Mouse (Mus musculus) lung, postnatal 0 days (tissue): ENCODE data around the gene Prdm16. TPM values are rescaled to one million over a fixed set of nuclear protein-coding genes. Genes with fewer than 3 reads are reported as not detected.

Experiments
- ATAC-seq: fragments of 200-750 bp; cut with Nextera tagmentation; 2 replicates; pipeline ENCODE4 v1.8.0; 2017; ENCODE audit warnings: moderate library complexity
- DNase-seq: peaks from one replicate; pipeline ENCODE4 v3.0.0-alpha.2; 2016; ENCODE audit warnings: low spot score
- H3K27ac ChIP-seq: fragments of 300-500 bp; sonication (generic); 2 replicates; pipeline ENCODE4 v1.5.1; 2014; ENCODE audit warnings: antibody characterized with exemption, mild to moderate bottlenecking, low read length, mixed read lengths
- H3K27me3 ChIP-seq: fragments of 300-500 bp; sonication (generic); replicated peaks from 2 replicates; pipeline ENCODE4 v1.6.1; 2014; ENCODE audit warnings: low read length, mixed read lengths; ENCODE audit not compliant: insufficient read depth
- H3K36me3 ChIP-seq: fragments of 300-500 bp; sonication (generic); 2 replicates; pipeline ENCODE4 v1.6.1; 2014; ENCODE audit warnings: low read length, mixed read lengths; ENCODE audit not compliant: insufficient read depth
- H3K4me1 ChIP-seq: fragments of 300-500 bp; sonication (generic); 2 replicates; pipeline ENCODE4 v1.6.1; 2014; ENCODE audit warnings: antibody characterized with exemption, low read depth, low read length, mixed read lengths; ENCODE audit not compliant: insufficient read depth
- H3K4me2 ChIP-seq: fragments of 300-500 bp; sonication (generic); replicated peaks from 2 replicates; pipeline ENCODE4 v1.6.1; 2014; ENCODE audit warnings: low read depth, mild to moderate bottlenecking, low read length, moderate library complexity, mixed read lengths
- H3K4me3 ChIP-seq: fragments of 300-500 bp; sonication (generic); 2 replicates; pipeline ENCODE4 v1.5.1; 2014; ENCODE audit warnings: low read depth, low read length
- H3K9ac ChIP-seq: fragments of 300-500 bp; sonication (generic); replicated peaks from 2 replicates; pipeline ENCODE4 v1.6.1; 2014; ENCODE audit warnings: low read depth, mild to moderate bottlenecking
- H3K9me3 ChIP-seq: fragments of 300-500 bp; sonication (generic); 2 replicates; pipeline ENCODE4 v1.6.1; 2016; ENCODE audit warnings: low read length, mixed read lengths
- CTCF ChIP-seq: IDR thresholded peaks from 2 replicates; pipeline ENCODE4 v1.5.1; 2016; ENCODE audit warnings: antibody characterized with exemption, mild to moderate bottlenecking
- EP300 ChIP-seq: IDR thresholded peaks from 2 replicates; pipeline ENCODE4 v1.6.1; 2016; ENCODE audit warnings: antibody characterized with exemption, mild to moderate bottlenecking, control low read depth
- WGBS: fragments of 180-500 bp; shearing (Covaris S2); extraction: QIAGEN DNeasy Blood & Tissue Kit; methylation state at CpG from one replicate; pipeline ENCODE4 v1.1.7; 2014; 5-methylcytosine and 5-hydroxymethylcytosine counted together
- polyA plus RNA-seq: library from polyadenylated mRNA; unstranded; fragments of >200 nt; fragmentation: Nextera tagmentation; extraction: Ambion mirVana; gene quantifications from 2 replicates; pipeline ENCODE4 v1.2.1, GENCODE M21; 2015

The Prdm16 gene
- polyA plus RNA-seq = 15.2 and 19.2 TPM in 2 replicates

DNA sequence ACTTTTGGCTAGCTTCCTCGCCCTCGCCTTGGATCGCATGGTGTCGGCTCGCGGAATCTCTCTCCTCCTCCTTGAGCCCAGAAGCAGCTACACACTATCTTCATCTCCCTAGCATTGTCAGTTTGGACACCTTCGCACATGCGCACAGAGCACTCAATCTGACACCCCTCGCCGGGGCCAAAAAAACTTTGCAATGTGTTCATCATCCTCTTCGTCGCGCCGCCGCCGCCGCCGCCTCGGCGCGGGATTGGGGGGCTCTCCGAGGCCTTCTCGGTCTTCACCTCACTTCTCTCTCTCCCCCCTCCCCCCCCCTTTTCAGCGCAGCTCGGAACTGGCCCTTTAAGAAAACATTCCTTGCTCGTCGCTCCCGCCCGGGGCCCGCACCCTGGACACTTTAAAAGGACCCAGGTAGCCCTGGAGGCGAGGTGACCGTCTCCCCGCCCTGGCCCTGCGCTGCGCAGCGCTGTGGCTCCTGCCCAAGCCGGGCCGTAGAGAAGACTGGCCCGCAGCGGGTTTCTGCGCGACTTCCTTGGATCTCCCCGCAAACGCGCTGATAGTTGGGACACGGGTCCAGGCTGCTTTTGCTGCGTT lies at the start of gene Prdm16:
Gene Prdm16, minus strand, starts transcription at position 153 of the 591 bp plus-strand sequence.
- peak within 1 kb of the TSS; percentile 79 for H3K4me3 ChIP-seq
- DNase-seq (peak; percentile 73), ATAC-seq (peak; percentile 67)
- H3K9ac ChIP-seq = peak within 1 kb of the TSS; percentile 68
- peak within 1 kb of the TSS; percentile 95 for H3K27ac ChIP-seq
- no peaks in the 10 kb centered on the region for H3K9me3 ChIP-seq
- TF ChIP-seq EP300 (no peak), CTCF (no peak)
- WGBS = 1% methylated on average over 47 of the region's 47 CpGs
- H3K36me3 ChIP-seq = no peaks in the 10 kb centered on the region
- peaks cover 51% of the 10 kb centered on the region for H3K27me3 ChIP-seq
- 0 out of 2 replicates have a peak, but pooled peaks cover 2% of the 10 kb centered on the region for H3K4me1 ChIP-seq
- H3K4me2 ChIP-seq = peak within 1 kb of the TSS; percentile 97

DNA sequence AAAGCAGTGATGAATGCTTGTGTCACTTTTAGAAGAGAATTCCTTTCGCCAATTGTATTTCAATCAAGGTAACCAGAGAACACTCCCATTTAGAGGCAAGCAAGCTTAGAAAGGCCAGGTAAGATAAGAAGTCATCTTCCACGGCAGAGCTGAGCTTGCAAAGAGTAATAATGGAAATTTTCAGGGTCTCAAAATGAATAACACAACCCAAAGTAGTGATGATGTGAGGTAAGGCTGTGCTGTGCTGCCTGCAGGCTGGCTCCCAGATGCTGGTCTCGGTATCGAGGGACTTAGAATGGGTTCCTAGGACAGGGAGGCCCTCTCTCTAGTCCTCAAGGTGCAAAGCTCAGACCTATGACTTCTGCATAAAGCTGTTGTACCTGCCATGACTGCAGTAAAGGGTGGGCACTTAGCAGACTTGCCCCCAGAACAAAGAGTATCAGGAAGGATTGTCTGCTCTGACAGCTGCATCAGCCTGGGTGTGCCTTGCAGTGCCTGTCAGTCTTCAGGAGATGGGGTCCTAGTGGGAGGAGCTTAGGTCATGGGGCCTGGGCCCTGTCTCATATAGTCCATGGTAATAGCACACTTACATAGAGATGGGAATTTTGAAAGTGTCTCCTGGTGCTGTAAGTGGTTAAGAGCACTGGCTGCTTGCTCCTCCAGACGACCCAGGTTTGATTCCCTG lies 46.5 kb upstream of the Prdm16 start:
- no peak overlapping the region for H3K9ac ChIP-seq
- ATAC-seq = no peak
- no peaks in the 10 kb centered on the region for H3K27me3 ChIP-seq
- no peak overlapping the region for H3K27ac ChIP-seq
- DNase-seq = no peak
- H3K4me2 ChIP-seq = no peak overlapping the region
- H3K36me3 ChIP-seq = no peaks in the 10 kb centered on the region
- TF ChIP-seq CTCF (no peak), EP300 (no peak)
- H3K4me1 ChIP-seq = no peaks in the 10 kb centered on the region
- H3K4me3 ChIP-seq = no peak overlapping the region
- no peaks in the 10 kb centered on the region for H3K9me3 ChIP-seq
- WGBS = 71% methylated on average over 5 of the region's 5 CpGs

DNA sequence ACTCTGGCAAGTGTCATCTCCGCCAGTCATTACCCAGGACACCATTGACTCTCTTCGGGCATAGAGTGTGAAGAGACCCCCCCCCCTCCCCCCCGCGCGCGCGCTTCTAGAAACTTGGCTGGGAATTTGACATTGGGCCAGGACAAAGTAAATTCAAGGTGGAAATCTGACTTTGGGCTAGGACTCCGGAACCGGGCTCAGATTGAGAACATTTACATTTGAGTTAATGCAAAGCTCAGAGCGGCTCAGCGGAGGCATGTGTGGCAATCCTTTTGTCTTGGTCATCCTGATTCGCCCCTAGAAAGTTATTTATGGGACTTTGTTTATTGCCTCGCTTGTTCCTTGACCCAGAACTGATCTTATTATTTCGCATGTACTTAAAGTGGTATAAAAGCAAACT lies 45.6 kb upstream of the Prdm16 start:
- no peaks in the 10 kb centered on the region for H3K36me3 ChIP-seq
- no peaks in the 10 kb centered on the region for H3K9me3 ChIP-seq
- TF ChIP-seq CTCF (no peak), EP300 (no peak)
- no peaks in the 10 kb centered on the region for H3K4me1 ChIP-seq
- 52% methylated on average over 14 of the region's 14 CpGs for WGBS
- DNase-seq (no peak), ATAC-seq (no peak)
- no peak overlapping the region for H3K4me3 ChIP-seq
- no peak overlapping the region for H3K9ac ChIP-seq
- H3K27me3 ChIP-seq = no peaks in the 10 kb centered on the region
- H3K27ac ChIP-seq = no peak overlapping the region
- H3K4me2 ChIP-seq = no peak overlapping the region

DNA sequence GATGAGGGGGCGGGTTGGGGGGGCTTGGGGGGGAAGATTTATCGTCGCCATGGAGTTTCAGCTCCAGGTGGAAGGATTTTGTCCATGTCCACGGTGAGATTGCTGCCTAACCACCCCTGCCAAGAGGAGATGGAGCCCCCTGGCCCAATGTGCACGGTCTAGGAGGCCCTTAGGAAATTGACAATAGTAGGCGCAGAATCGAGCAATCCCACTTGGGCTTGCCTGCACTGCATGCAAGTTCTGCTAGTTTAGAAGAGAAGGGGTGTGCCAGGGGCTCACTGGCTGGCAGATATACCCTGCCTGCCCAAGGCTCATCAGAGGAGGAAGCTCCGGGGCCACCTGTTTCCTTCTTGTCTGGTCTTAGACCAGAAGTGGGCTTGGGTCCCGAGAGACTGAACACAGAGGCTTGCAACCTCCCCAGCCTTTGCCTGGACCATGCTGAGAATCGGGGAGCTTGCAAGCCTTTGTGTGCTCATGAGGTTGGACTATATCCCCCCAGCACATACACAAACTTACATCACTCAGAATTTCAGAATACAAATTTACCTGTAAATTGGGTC lies 38.8 kb upstream of the Prdm16 start:
- Histone ChIP-seq H3K4me2 (no peak overlapping the region), H3K9me3 (no peaks in the 10 kb centered on the region), H3K4me1 (no peaks in the 10 kb centered on the region), H3K4me3 (no peak overlapping the region), H3K36me3 (no peaks in the 10 kb centered on the region), H3K27ac (no peak overlapping the region), H3K9ac (no peak overlapping the region), H3K27me3 (no peaks in the 10 kb centered on the region; the same call in 1 of the 2 replicates)
- no peak for DNase-seq
- no peak for TF ChIP-seq EP300
- no peak for TF ChIP-seq CTCF
- ATAC-seq = no peak
- 52% methylated on average over 10 of the region's 10 CpGs for WGBS

DNA sequence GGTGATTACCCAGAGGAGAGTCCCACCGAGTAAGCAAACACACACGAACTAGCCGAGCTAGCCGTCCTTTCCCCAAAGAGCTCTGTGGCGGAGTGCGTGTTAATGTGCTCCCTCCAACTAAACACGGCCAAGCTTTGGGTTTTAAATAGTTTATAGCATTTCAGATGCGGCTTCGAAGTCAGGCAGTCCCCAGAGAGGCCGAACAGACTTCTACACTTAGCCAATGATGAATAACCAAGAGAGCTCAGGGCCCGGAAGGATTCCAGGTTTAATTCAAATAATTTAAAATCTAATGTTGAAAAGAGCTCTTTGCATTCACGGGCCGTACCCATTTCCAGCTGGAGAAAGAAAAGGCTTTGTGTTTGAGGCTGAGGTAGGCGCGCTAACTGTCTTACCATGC lies 38.3 kb upstream of the Prdm16 start:
- Histone ChIP-seq H3K27me3 (no peaks in the 10 kb centered on the region; the same call in 1 of the 2 replicates), H3K27ac (no peak overlapping the region), H3K9me3 (no peaks in the 10 kb centered on the region), H3K36me3 (no peaks in the 10 kb centered on the region), H3K9ac (no peak overlapping the region), H3K4me3 (no peak overlapping the region), H3K4me2 (no peak overlapping the region), H3K4me1 (no peaks in the 10 kb centered on the region)
- TF ChIP-seq CTCF (no peak), EP300 (no peak)
- WGBS = 38% methylated on average over 15 of the region's 15 CpGs
- no peak for ATAC-seq
- no peak for DNase-seq

DNA sequence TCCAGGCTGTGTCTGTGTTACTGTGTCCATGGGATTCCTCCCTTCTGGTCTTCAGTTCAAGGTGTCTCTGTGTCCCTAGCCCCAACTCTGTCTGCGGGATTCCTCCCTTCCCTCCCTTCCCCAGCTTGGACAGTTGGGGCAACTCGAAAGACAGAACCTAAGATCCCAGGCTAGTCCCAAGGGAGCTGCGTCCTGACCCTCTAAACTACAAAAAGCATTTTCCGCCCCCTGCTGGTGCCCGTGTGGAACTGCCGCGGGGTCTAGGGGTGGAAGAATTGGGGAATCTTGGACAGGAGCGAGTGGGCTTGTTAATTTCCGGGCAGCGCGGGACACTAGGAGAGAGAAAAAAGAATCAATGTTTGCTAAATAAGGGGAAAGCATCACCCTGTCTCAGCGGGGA lies 37.9 kb upstream of the Prdm16 start:
- WGBS = under 1% methylated on average over 12 of the region's 12 CpGs
- peak; percentile 49; the same call in 1 of the 2 replicates for ATAC-seq
- no peak overlapping the region for H3K9ac ChIP-seq

More for the DNA sequence above, 37.9 kb upstream of the Prdm16 start:
- Histone ChIP-seq H3K4me1 (no peaks in the 10 kb centered on the region), H3K4me2 (no peak overlapping the region), H3K36me3 (no peaks in the 10 kb centered on the region), H3K27me3 (no peaks in the 10 kb centered on the region; the same call in 1 of the 2 replicates), H3K4me3 (no peak overlapping the region), H3K27ac (no peak overlapping the region), H3K9me3 (no peaks in the 10 kb centered on the region)
- peak; percentile 62 for DNase-seq
- TF ChIP-seq CTCF = peak; percentile 92
- TF ChIP-seq EP300 = no peak
